Mouse (Mus musculus) limb, embryonic 11.5 days (tissue): Measurements from ENCODE around the gene Kcnh7. TPM values are rescaled to one million over a fixed set of nuclear protein-coding genes. Genes with fewer than 3 reads are reported as not detected.

Experiments used
- ATAC-seq: fragments of 200-750 bp; cut with Nextera tagmentation; 2 replicates; pipeline ENCODE4 v1.8.0; 2017; ENCODE audit warnings: low read depth; ENCODE audit not compliant: insufficient number of reproducible peaks, low FRiP score, low TSS enrichment
- DNase-seq: peaks from one replicate; pipeline ENCODE4 v3.0.0-alpha.2; 2015; ENCODE audit warnings: low spot score
- H3K27ac ChIP-seq: fragments of 300-500 bp; sonication (generic); replicated peaks from 2 replicates; pipeline ENCODE4 v1.5.1; 2014; ENCODE audit warnings: low read depth, mild to moderate bottlenecking, low read length
- H3K27me3 ChIP-seq: fragments of 300-500 bp; sonication (generic); 2 replicates; pipeline ENCODE4 v1.6.1; 2014; ENCODE audit warnings: mild to moderate bottlenecking, low read length, mixed read lengths; ENCODE audit not compliant: control insufficient read depth, insufficient read depth
- H3K36me3 ChIP-seq: fragments of 300-500 bp; sonication (generic); 2 replicates; pipeline ENCODE4 v1.6.1; 2014; ENCODE audit warnings: mild to moderate bottlenecking, low read length, moderate library complexity, mixed read lengths; ENCODE audit not compliant: control insufficient read depth, insufficient read depth
- H3K4me1 ChIP-seq: fragments of 300-500 bp; sonication (generic); 2 replicates; pipeline ENCODE4 v1.6.1; 2014; ENCODE audit warnings: low read length, mixed read lengths; ENCODE audit not compliant: control insufficient read depth, insufficient read depth
- H3K4me2 ChIP-seq: fragments of 300-500 bp; sonication (generic); 2 replicates; pipeline ENCODE4 v1.6.1; 2014; ENCODE audit warnings: low read depth, mild to moderate bottlenecking, moderate library complexity; ENCODE audit not compliant: severe bottlenecking
- H3K4me3 ChIP-seq: fragments of 300-500 bp; sonication (generic); 2 replicates; pipeline ENCODE4 v1.5.1; 2014; ENCODE audit warnings: low read depth, low read length
- H3K9ac ChIP-seq: fragments of 300-500 bp; sonication (generic); 2 replicates; pipeline ENCODE4 v1.6.1; 2014; ENCODE audit warnings: mild to moderate bottlenecking, low read length
- H3K9me3 ChIP-seq: fragments of 300-500 bp; sonication (generic); 2 replicates; pipeline ENCODE4 v1.6.1; 2016; ENCODE audit warnings: low read length; ENCODE audit not compliant: control insufficient read depth
- WGBS: fragments of 180-500 bp; shearing (Covaris S2); extraction: QIAGEN DNeasy Blood & Tissue Kit; methylation state at CpG from one replicate; pipeline ENCODE4 v1.1.7; 2014; 5-methylcytosine and 5-hydroxymethylcytosine counted together
- polyA plus RNA-seq: library from polyadenylated mRNA; unstranded; fragments of >200 nt; fragmentation: Nextera tagmentation; extraction: Ambion mirVana; gene quantifications from 2 replicates; pipeline ENCODE4 v1.2.1, GENCODE M21; 2014

The Kcnh7 gene
- polyA plus RNA-seq, 1 experiment from 2014 or later = 0.15 TPM

- Histone ChIP-seq H3K27ac (no peak overlapping the region), H3K4me3 (no peak overlapping the region), H3K36me3 (no peaks in the 10 kb centered on the region), H3K9ac (no peak overlapping the region), H3K4me2 (no peak overlapping the region), H3K4me1 (no peaks in the 10 kb centered on the region), H3K27me3 (no peaks in the 10 kb centered on the region), H3K9me3 (no peaks in the 10 kb centered on the region)
- ATAC-seq = no peak
- no peak for DNase-seq
- WGBS = 71% methylated on average over 4 of the region's 4 CpGs
These were observed 66.6 kb downstream of the Kcnh7 start for GRCm38 (mm10) chr2:63117209-63118193.

- no peaks in the 10 kb centered on the region for H3K9me3 ChIP-seq
- no peak overlapping the region for H3K9ac ChIP-seq
- H3K4me1 ChIP-seq = no peaks in the 10 kb centered on the region
- no peaks in the 10 kb centered on the region for H3K27me3 ChIP-seq
- 94% methylated on average over 2 of the region's 2 CpGs for WGBS
- no peak overlapping the region for H3K4me3 ChIP-seq
- H3K27ac ChIP-seq = no peak overlapping the region
- DNase-seq (no peak), ATAC-seq (no peak)
- no peaks in the 10 kb centered on the region for H3K36me3 ChIP-seq
- H3K4me2 ChIP-seq = no peak overlapping the region
These were observed 78.1 kb downstream of the Kcnh7 start for GRCm38 (mm10) chr2:63105971-63106370.

DNA sequence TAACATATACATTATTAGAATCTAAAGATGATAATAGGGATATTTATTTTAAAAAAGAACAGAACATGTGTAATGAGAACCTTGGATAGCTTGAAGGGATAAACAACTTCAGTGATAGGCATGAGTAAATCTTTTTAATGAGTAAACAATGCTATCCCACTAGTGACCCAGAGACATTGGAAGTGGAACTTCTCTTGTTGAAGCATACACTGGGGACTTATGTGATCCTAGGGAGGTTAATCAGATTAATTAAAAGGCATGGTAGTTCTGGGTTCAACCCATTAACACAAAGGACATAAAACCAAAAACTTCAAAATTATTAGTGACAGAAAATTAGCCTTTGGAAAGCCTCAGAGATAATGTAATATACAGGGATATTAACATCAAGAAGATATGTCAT is 84.4 kb downstream of the Kcnh7 start:
- no peak overlapping the region for H3K9ac ChIP-seq
- no peaks in the 10 kb centered on the region for H3K27me3 ChIP-seq
- no peaks in the 10 kb centered on the region for H3K9me3 ChIP-seq
- no peaks in the 10 kb centered on the region for H3K36me3 ChIP-seq
- no peak overlapping the region for H3K4me3 ChIP-seq
- H3K4me2 ChIP-seq = no peak overlapping the region
- ATAC-seq (no peak), DNase-seq (no peak)
- no peak overlapping the region for H3K27ac ChIP-seq
- H3K4me1 ChIP-seq = no peaks in the 10 kb centered on the region

DNA sequence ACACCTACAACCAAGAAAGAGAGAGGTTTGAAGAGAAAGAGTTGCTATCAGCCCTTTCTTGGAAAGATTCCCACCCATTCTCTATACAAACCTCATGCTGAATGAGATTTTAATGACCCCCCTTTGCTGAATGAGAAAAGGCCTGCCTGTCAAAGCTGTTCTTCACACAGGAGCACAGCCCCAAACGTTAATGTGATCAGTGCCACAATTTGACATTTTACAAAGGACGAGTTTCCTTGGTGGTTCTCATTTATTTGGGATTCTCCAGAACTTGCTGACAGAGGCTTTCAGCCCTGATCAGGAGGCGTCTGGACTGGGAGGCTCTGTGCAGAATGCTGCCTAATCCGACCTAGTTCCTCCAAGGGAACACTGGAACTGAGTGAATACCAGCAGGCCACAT is 92.3 kb downstream of the Kcnh7 start:
- Histone ChIP-seq H3K36me3 (no peaks in the 10 kb centered on the region), H3K9me3 (no peaks in the 10 kb centered on the region), H3K27ac (no peak overlapping the region), H3K9ac (no peak overlapping the region), H3K4me3 (no peak overlapping the region), H3K4me1 (no peaks in the 10 kb centered on the region), H3K4me2 (no peak overlapping the region), H3K27me3 (no peaks in the 10 kb centered on the region)
- WGBS = 68% methylated on average over 4 of the region's 4 CpGs
- DNase-seq (no peak), ATAC-seq (no peak)

GRCm38 (mm10) chr2:63090447-63090846 is 93.6 kb downstream of the Kcnh7 start:
- no peak overlapping the region for H3K27ac ChIP-seq
- H3K27me3 ChIP-seq = no peaks in the 10 kb centered on the region
- no peaks in the 10 kb centered on the region for H3K36me3 ChIP-seq
- ATAC-seq (no peak), DNase-seq (no peak)
- H3K4me2 ChIP-seq = no peak overlapping the region
- 86% methylated on average over 2 of the region's 2 CpGs for WGBS
- H3K4me1 ChIP-seq = no peaks in the 10 kb centered on the region
- H3K4me3 ChIP-seq = no peak overlapping the region
- H3K9me3 ChIP-seq = no peaks in the 10 kb centered on the region
- no peak overlapping the region for H3K9ac ChIP-seq

- Histone ChIP-seq H3K4me2 (no peak overlapping the region), H3K9ac (no peak overlapping the region), H3K36me3 (no peaks in the 10 kb centered on the region), H3K27ac (no peak overlapping the region), H3K4me1 (no peaks in the 10 kb centered on the region), H3K9me3 (no peaks in the 10 kb centered on the region), H3K27me3 (no peaks in the 10 kb centered on the region), H3K4me3 (no peak overlapping the region)
- WGBS = 56% methylated on average over 2 of the region's 2 CpGs
- DNase-seq (no peak), ATAC-seq (no peak)
These were observed 125.7 kb downstream of the Kcnh7 start for GRCm38 (mm10) chr2:63058386-63058785.

- WGBS = 84% methylated on average over 3 of the region's 3 CpGs
- no peaks in the 10 kb centered on the region for H3K27me3 ChIP-seq
- DNase-seq (no peak), ATAC-seq (no peak)
- H3K9ac ChIP-seq = no peak overlapping the region
- H3K4me2 ChIP-seq = no peak overlapping the region
- no peaks in the 10 kb centered on the region for H3K36me3 ChIP-seq
- no peak overlapping the region for H3K27ac ChIP-seq
- H3K4me3 ChIP-seq = no peak overlapping the region
- no peaks in the 10 kb centered on the region for H3K4me1 ChIP-seq
- no peaks in the 10 kb centered on the region for H3K9me3 ChIP-seq
These were observed 134.2 kb downstream of the Kcnh7 start for GRCm38 (mm10) chr2:63049884-63050283.

DNA sequence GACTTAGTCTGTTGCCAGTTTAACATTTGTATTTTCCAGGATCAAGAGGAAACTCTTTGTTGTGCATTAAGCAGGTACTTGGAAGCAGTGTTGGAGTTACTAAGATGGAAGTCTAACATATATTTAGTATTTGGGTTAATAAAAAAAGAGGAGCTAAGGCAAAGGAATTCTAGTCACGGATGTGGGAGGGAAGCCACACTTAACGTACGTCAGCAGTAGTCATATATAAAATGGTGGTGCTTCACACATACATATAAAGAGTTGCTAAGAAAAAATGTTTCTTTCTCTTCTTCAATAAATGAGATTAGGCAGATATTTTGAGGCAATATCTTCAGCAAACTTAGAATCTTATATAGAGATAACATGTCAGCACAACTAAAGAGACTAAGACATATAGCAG is 144.4 kb downstream of the Kcnh7 start:
- H3K4me3 ChIP-seq = no peak overlapping the region
- H3K36me3 ChIP-seq = no peaks in the 10 kb centered on the region
- no peaks in the 10 kb centered on the region for H3K27me3 ChIP-seq
- 96% methylated on average over 3 of the region's 3 CpGs for WGBS
- no peak for DNase-seq
- no peak overlapping the region for H3K27ac ChIP-seq
- H3K9me3 ChIP-seq = no peaks in the 10 kb centered on the region
- H3K4me2 ChIP-seq = no peak overlapping the region
- no peaks in the 10 kb centered on the region for H3K4me1 ChIP-seq
- no peak for ATAC-seq
- no peak overlapping the region for H3K9ac ChIP-seq

DNA sequence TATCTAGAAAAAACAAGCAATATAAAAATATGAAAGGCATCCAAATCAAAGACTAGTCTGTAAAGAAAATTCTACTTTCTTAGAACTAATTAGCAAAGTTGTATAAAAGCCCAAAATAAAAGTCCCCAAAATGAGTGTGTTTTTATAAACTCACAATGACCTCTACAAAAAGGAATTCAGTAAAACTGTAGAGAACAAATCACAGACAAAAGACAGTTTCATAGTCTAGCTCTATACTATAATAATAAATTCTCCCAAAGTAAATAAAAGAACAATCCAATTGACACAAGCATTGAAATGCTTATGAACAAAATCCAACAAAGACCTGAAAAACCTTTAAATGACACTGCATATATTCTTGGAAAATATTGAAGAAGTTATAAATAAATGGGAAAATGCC is 169.2 kb downstream of the Kcnh7 start:
- no peaks in the 10 kb centered on the region for H3K9me3 ChIP-seq
- H3K4me3 ChIP-seq = no peak overlapping the region
- H3K4me1 ChIP-seq = no peaks in the 10 kb centered on the region
- H3K36me3 ChIP-seq = no peaks in the 10 kb centered on the region
- H3K27ac ChIP-seq = no peak overlapping the region
- DNase-seq (no peak), ATAC-seq (no peak)
- H3K4me2 ChIP-seq = no peak overlapping the region
- H3K27me3 ChIP-seq = no peaks in the 10 kb centered on the region
- H3K9ac ChIP-seq = no peak overlapping the region
